Mouse (Mus musculus) kidney, adult 2 months (tissue): Measurements from ENCODE around the gene Brd1.

ENCODE experiments used
- CTCF ChIP-seq: fragments of 200-500 bp; conservative IDR thresholded peaks from 2 replicates; pipeline ENCODE4 v1.5.1; 2011; ENCODE audit warnings: low read depth, mild to moderate bottlenecking, control low read depth, low read length, moderate library complexity, mixed read lengths; ENCODE audit not compliant: insufficient read depth, insufficient read length
- POLR2A ChIP-seq: fragments of 200-500 bp; IDR thresholded peaks from one replicate; pipeline ENCODE4 v1.6.1; 2011; ENCODE audit warnings: low read depth, low read length, control low read depth

GRCm38 (mm10) chr15:88680931-88681330 is 53.1 kb downstream of the Brd1 start:
- no peak for TF ChIP-seq POLR2A
- no peak for TF ChIP-seq CTCF
